13 mouse cellular contexts compared by ENCODE assay signal in the genomic region with DNA sequence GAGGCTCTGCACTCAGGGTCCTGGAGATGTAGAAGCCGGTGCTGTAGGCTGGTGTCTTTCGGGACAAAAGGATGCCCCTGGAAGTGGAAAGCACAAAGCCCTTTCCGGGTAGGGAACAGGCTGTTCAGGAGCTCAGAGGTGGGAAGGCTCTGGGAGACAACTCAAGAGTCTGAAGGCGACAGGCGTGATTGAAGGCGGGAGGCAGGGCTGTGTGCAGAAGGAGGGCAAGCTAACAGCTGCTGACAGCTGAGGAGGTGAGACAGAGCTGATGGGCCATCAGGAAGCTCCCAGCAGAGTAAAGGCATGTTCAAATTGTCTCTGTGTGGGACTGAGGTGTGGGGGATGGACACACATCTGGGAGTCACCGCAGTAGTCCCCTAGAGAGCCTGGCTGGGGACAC. TPM values are rescaled to one million over a fixed set of nuclear protein-coding genes. Genes with fewer than 3 reads are reported as not detected.
A peak's percentile ranks its signal among the peaks of the same experiment; 100 is the strongest.
DNase-seq lines count a peak whose midpoint lies in the region; ATAC-seq and TF ChIP-seq lines count a peak whose summit lies in the region.
"Had no signal": no experiment of that assay in that cellular context is flagged by ENCODE, and none has a peak within 500 bp of the region (broad histone marks: within the 10 kb centered on the region; RNA-seq: fewer than 3 reads in every experiment).

No protein-coding gene starts in this region.

- H3K36me3 ChIP-seq in heart, embryonic 15.5 days: no peaks in the 10 kb centered on the region
- H3K36me3 ChIP-seq in neural tube, embryonic 12.5 days: no peaks in the 10 kb centered on the region
- H3K36me3 ChIP-seq in forebrain, postnatal 0 days (ENCODE audit: insufficient read depth): no peaks in the 10 kb centered on the region
- H3K36me3 ChIP-seq in neural tube, embryonic 14.5 days (ENCODE audit: control insufficient read depth, insufficient read depth, low read length): no peaks in the 10 kb centered on the region
- H3K36me3 ChIP-seq: limb, embryonic 12.5 days; midbrain, embryonic 12.5 days had no signal

- ATAC-seq in heart, embryonic 15.5 days (replicated peaks; ENCODE audit: insufficient number of reproducible peaks, insufficient read depth, low FRiP score, low read depth): no peak
- ATAC-seq in neural tube, embryonic 12.5 days (ENCODE audit: low FRiP score, low read depth): no peak
- ATAC-seq in forebrain, postnatal 0 days: no peak
- no peak for ATAC-seq in neural tube, embryonic 14.5 days (ENCODE audit: low read depth)

- TF ChIP-seq CTCF in forebrain, postnatal 0 days (IDR thresholded peaks at IDR 0.05; ENCODE audit: low read depth): no peak

- no peak overlapping the region for H3K27ac ChIP-seq in heart, embryonic 15.5 days
- H3K27ac ChIP-seq in neural tube, embryonic 12.5 days: no peak overlapping the region
- H3K27ac ChIP-seq in forebrain, postnatal 0 days (ENCODE audit: low read depth, low read length): no peak overlapping the region
- H3K27ac ChIP-seq in neural tube, embryonic 14.5 days (ENCODE audit: low read depth, low read length): no peak overlapping the region
- H3K27ac ChIP-seq: limb, embryonic 12.5 days; midbrain, embryonic 12.5 days had no signal

- peak overlapping the region; percentile 61; the same call in 1 of the 2 replicates for H3K4me3 ChIP-seq in heart, embryonic 15.5 days
- no peak overlapping the region for H3K4me3 ChIP-seq in neural tube, embryonic 12.5 days
- H3K4me3 ChIP-seq in forebrain, postnatal 0 days (ENCODE audit: low read depth, low read length): peak overlapping the region; percentile 70; the same call in 1 of the 2 replicates
- H3K4me3 ChIP-seq in neural tube, embryonic 14.5 days (ENCODE audit: low read depth, low read length): no peak overlapping the region

- no peak overlapping the region for H3K9ac ChIP-seq in heart, embryonic 15.5 days
- 0 out of 2 replicates have a peak overlapping the region, but pooled peaks have one; percentile 8 for H3K9ac ChIP-seq in neural tube, embryonic 12.5 days
- H3K9ac ChIP-seq in forebrain, postnatal 0 days: 0 out of 2 replicates have a peak overlapping the region, but pooled peaks have one; percentile 14
- H3K9ac ChIP-seq in neural tube, embryonic 14.5 days (replicated peaks; ENCODE audit: low read depth, low read length): no peak overlapping the region
- H3K9ac ChIP-seq: midbrain, embryonic 12.5 days had no signal

- H3K9me3 ChIP-seq in heart, embryonic 15.5 days (replicated peaks): no peaks in the 10 kb centered on the region
- no peaks in the 10 kb centered on the region for H3K9me3 ChIP-seq in neural tube, embryonic 12.5 days
- H3K9me3 ChIP-seq in forebrain, postnatal 0 days (ENCODE audit: low read length): no peaks in the 10 kb centered on the region
- H3K9me3 ChIP-seq in neural tube, embryonic 14.5 days (ENCODE audit: control insufficient read depth, low read length): no peaks in the 10 kb centered on the region
- H3K9me3 ChIP-seq: limb, embryonic 12.5 days; midbrain, embryonic 12.5 days had no signal

- H3K27me3 ChIP-seq in heart, embryonic 15.5 days: peaks cover 62% of the 10 kb centered on the region
- peaks cover 34% of the 10 kb centered on the region for H3K27me3 ChIP-seq in neural tube, embryonic 12.5 days (replicated peaks)
- H3K27me3 ChIP-seq in forebrain, postnatal 0 days (ENCODE audit: insufficient read depth, low read length): no peaks in the 10 kb centered on the region
- H3K27me3 ChIP-seq in neural tube, embryonic 14.5 days (ENCODE audit: control insufficient read depth, insufficient read depth, low read length): 0 out of 2 replicates have a peak, but pooled peaks cover 5% of the 10 kb centered on the region

- DNase-seq in heart, adult 18-20 months: no peak
- no peak for DNase-seq in neural tube, embryonic 10.5 days (ENCODE audit: extremely low spot score, low spot score)
- DNase-seq in forebrain, postnatal 0 days: no peak
- no peak for DNase-seq in urinary bladder, postnatal 4 days (ENCODE audit: low spot score in 2 of 2)
- no peak for DNase-seq in cerebellum, adult 8-10 months
- DNase-seq: adrenal gland, postnatal 10 days; kidney, adult 9 months; layer of hippocampus, adult 9-11 months had no signal

- H3K4me1 ChIP-seq in heart, embryonic 15.5 days (replicated peaks): peaks cover 24% of the 10 kb centered on the region
- peaks cover 20% of the 10 kb centered on the region for H3K4me1 ChIP-seq in neural tube, embryonic 12.5 days
- peaks cover 13% of the 10 kb centered on the region for H3K4me1 ChIP-seq in forebrain, postnatal 0 days (ENCODE audit: insufficient read depth)
- peaks cover 5% of the 10 kb centered on the region; the same call in 1 of the 2 replicates for H3K4me1 ChIP-seq in neural tube, embryonic 14.5 days (ENCODE audit: control insufficient read depth, insufficient read depth, low read length)

- H3K4me2 ChIP-seq in heart, embryonic 15.5 days: peak overlapping the region; percentile 100
- no peak overlapping the region for H3K4me2 ChIP-seq in neural tube, embryonic 12.5 days (replicated peaks)
- peak overlapping the region; percentile 93 for H3K4me2 ChIP-seq in forebrain, postnatal 0 days (ENCODE audit: low read depth)
- H3K4me2 ChIP-seq in neural tube, embryonic 14.5 days (ENCODE audit: low read depth, low read length): peak overlapping the region; percentile 99; the same call in 1 of the 2 replicates

- WGBS in heart, embryonic 15.5 days: 50% methylated on average over 7 of the region's 7 CpGs
- 68% methylated on average over 7 of the region's 7 CpGs for WGBS in neural tube, embryonic 12.5 days
- WGBS in forebrain, postnatal 0 days: 79% methylated on average over 7 of the region's 7 CpGs
- 65% methylated on average over 7 of the region's 7 CpGs for WGBS in neural tube, embryonic 14.5 days

RNA-seq across cellular contexts. Expression of gene Cpne5, which starts 1.9 kb away (rescaled TPM):
- polyA plus RNA-seq in heart, embryonic 15.5 days (2015; fragmentation: Nextera tagmentation; extraction: Ambion mirVana): 14.9 and 17.9 TPM in 2 replicates
- total RNA-seq in heart, adult 18-20 months (2021): 1 to 10 TPM; 3.9 to 5.0 TPM
- 7.0 and 7.7 TPM in 2 replicates for polyA plus RNA-seq in neural tube, embryonic 12.5 days (2016; fragmentation: Nextera tagmentation; extraction: Ambion mirVana)
- 46.2 and 60.0 TPM in 2 replicates for total RNA-seq in forebrain, postnatal 0 days (2014; rRNA removed)
- polyA plus RNA-seq in forebrain, postnatal 0 days (2015; fragmentation: Nextera tagmentation; extraction: Ambion mirVana): 48.6 and 61.6 TPM in 2 replicates
- 38.7 and 64.1 TPM in 2 replicates for polyA plus RNA-seq in neural tube, embryonic 14.5 days (2014; fragmentation: Nextera tagmentation; extraction: Ambion mirVana)

RNA-seq across cellular contexts. Expression of gene Ppil1, which starts 27.9 kb away (rescaled TPM):
- polyA plus RNA-seq in heart, embryonic 15.5 days (2015; fragmentation: Nextera tagmentation; extraction: Ambion mirVana): 86.8 and 107 TPM in 2 replicates
- total RNA-seq in heart, adult 18-20 months (2021): 10 to 100 TPM; 34.9 to 36.5 TPM
- polyA plus RNA-seq in neural tube, embryonic 12.5 days (2016; fragmentation: Nextera tagmentation; extraction: Ambion mirVana): 117 and 125 TPM in 2 replicates
- total RNA-seq in forebrain, postnatal 0 days (2014; rRNA removed): 67.8 and 79.7 TPM in 2 replicates
- 103 and 106 TPM in 2 replicates for polyA plus RNA-seq in forebrain, postnatal 0 days (2015; fragmentation: Nextera tagmentation; extraction: Ambion mirVana)
- polyA plus RNA-seq in neural tube, embryonic 14.5 days (2014; fragmentation: Nextera tagmentation; extraction: Ambion mirVana): 96.4 and 96.9 TPM in 2 replicates

RNA-seq across cellular contexts. Expression of gene BC004004, which starts 32.5 kb away (rescaled TPM):
- 91.1 and 96.0 TPM in 2 replicates for polyA plus RNA-seq in heart, embryonic 15.5 days (2015; fragmentation: Nextera tagmentation; extraction: Ambion mirVana)
- total RNA-seq in heart, adult 18-20 months (2021): 100 to 1,000 TPM; 297 to 354 TPM
- polyA plus RNA-seq in neural tube, embryonic 12.5 days (2016; fragmentation: Nextera tagmentation; extraction: Ambion mirVana): 74.8 and 75.3 TPM in 2 replicates
- total RNA-seq in forebrain, postnatal 0 days (2014; rRNA removed): 121 and 128 TPM in 2 replicates
- 153 and 174 TPM in 2 replicates for polyA plus RNA-seq in forebrain, postnatal 0 days (2015; fragmentation: Nextera tagmentation; extraction: Ambion mirVana)
- 126 and 133 TPM in 2 replicates for polyA plus RNA-seq in neural tube, embryonic 14.5 days (2014; fragmentation: Nextera tagmentation; extraction: Ambion mirVana)

Comparison
In these comparisons a context has a peak if more than half of its experiments do, and no peak if none do; other contexts are left out.
1. H3K9ac ChIP-seq: peak in neural tube, embryonic 12.5 days (single experiment) and forebrain, postnatal 0 days (single experiment); none in heart, embryonic 15.5 days (single experiment) and neural tube, embryonic 14.5 days (single experiment).
2. H3K4me3 ChIP-seq: peak in heart, embryonic 15.5 days (single experiment) and forebrain, postnatal 0 days (single experiment); none in neural tube, embryonic 12.5 days (single experiment) and neural tube, embryonic 14.5 days (single experiment).